Comparison of ENCODE assay signal across 8 mouse cellular contexts in genomic region chr1:67038246-67038987, GRCm38 (mm10). TPM values are rescaled to one million over a fixed set of nuclear protein-coding genes. Genes with fewer than 3 reads are reported as not detected.
DNase-seq lines count a peak whose midpoint lies in the region; ATAC-seq and TF ChIP-seq lines count a peak whose summit lies in the region.

Gene Lancl1 (minus strand): TSS chr1:67038872.

- H3K79me2 ChIP-seq in heart, adult 2 months (replicated peaks; ENCODE audit: control insufficient read depth, insufficient read depth, low read length), result no peaks in the 10 kb centered on the region

- peak; percentile 66 for TF ChIP-seq POLR2A in heart, adult 2 months (IDR thresholded peaks at IDR 0.05; ENCODE audit: insufficient read depth, low read depth, low read length)

- no peak for TF ChIP-seq CTCF in heart, adult 2 months (IDR thresholded peaks at IDR 0.05)

- DNase-seq in 3134 (ENCODE audit: extremely low read depth, insufficient read length, low spot score), result peak; percentile 91
- DNase-seq in adrenal gland, postnatal 36 days, result peak; percentile 89 to 91
- peak; percentile 91 to 92 for DNase-seq in heart, adult 2 months
- peak; percentile 85 to 90 for DNase-seq in kidney, adult 8-10 months
- peak; percentile 77 to 92 for DNase-seq in spleen, postnatal 10 days (ENCODE audit: low spot score in 2 of 2)

- TF ChIP-seq EP300 in heart, adult 2 months (IDR thresholded peaks at IDR 0.05; ENCODE audit: insufficient read depth, low read depth, low read length), result no peak

- under 1% methylated on average over 47 of the region's 47 CpGs for WGBS in embryonic facial prominence, embryonic 13.5 days
- WGBS in heart, adult 2 months, result under 1% methylated on average over 47 of the region's 47 CpGs
- WGBS in limb, embryonic 13.5 days, result under 1% methylated on average over 39 of the region's 47 CpGs
- under 1% methylated on average over 46 of the region's 47 CpGs for WGBS in midbrain, embryonic 16.5 days

- intact Hi-C loops in heart, adult 2 months (cut with DNase I), result loop anchor here (10.0 kb wide), 1 partner anchor 334 kb away; the partner anchor contains the start of gene Rpe

- H3K4me3 ChIP-seq in embryonic facial prominence, embryonic 13.5 days, result peak within 1 kb of the TSS; percentile 90
- peak within 1 kb of the TSS; percentile 88 for H3K4me3 ChIP-seq in heart, adult 2 months
- H3K4me3 ChIP-seq in limb, embryonic 13.5 days, result peak within 1 kb of the TSS; percentile 84
- H3K4me3 ChIP-seq in midbrain, embryonic 16.5 days (ENCODE audit: low read depth, low read length), result peak within 1 kb of the TSS; percentile 99

- peak within 1 kb of the TSS; percentile 78 for H3K4me2 ChIP-seq in embryonic facial prominence, embryonic 13.5 days
- peak within 1 kb of the TSS; percentile 71 for H3K4me2 ChIP-seq in limb, embryonic 13.5 days (replicated peaks)
- peak within 1 kb of the TSS; percentile 77 for H3K4me2 ChIP-seq in midbrain, embryonic 16.5 days (ENCODE audit: low read length)

- H3K9me3 ChIP-seq in embryonic facial prominence, embryonic 13.5 days, result no peaks in the 10 kb centered on the region
- no peaks in the 10 kb centered on the region for H3K9me3 ChIP-seq in limb, embryonic 13.5 days
- H3K9me3 ChIP-seq in midbrain, embryonic 16.5 days (replicated peaks; ENCODE audit: control insufficient read depth, low read length, poor library complexity, severe bottlenecking), result no peaks in the 10 kb centered on the region

- peaks cover 5% of the 10 kb centered on the region for H3K4me1 ChIP-seq in embryonic facial prominence, embryonic 13.5 days
- peaks cover 4% of the 10 kb centered on the region for H3K4me1 ChIP-seq in heart, adult 2 months (ENCODE audit: control insufficient read depth, insufficient read depth, low read length)
- peaks cover 10% of the 10 kb centered on the region for H3K4me1 ChIP-seq in limb, embryonic 13.5 days
- H3K4me1 ChIP-seq in midbrain, embryonic 16.5 days (ENCODE audit: control insufficient read depth, insufficient read depth, low read length), result peaks cover 17% of the 10 kb centered on the region

- H3K27ac ChIP-seq in embryonic facial prominence, embryonic 13.5 days, result peak within 1 kb of the TSS; percentile 4; the same call in 1 of the 2 replicates
- peak within 1 kb of the TSS; percentile 71 for H3K27ac ChIP-seq in heart, adult 2 months
- H3K27ac ChIP-seq in limb, embryonic 13.5 days, result no peak within 1 kb of the TSS
- H3K27ac ChIP-seq in midbrain, embryonic 16.5 days (ENCODE audit: low read length), result peak within 1 kb of the TSS; percentile 75

- H3K27me3 ChIP-seq in embryonic facial prominence, embryonic 13.5 days, result no peaks in the 10 kb centered on the region
- H3K27me3 ChIP-seq in heart, adult 2 months (ENCODE audit: control insufficient read depth, insufficient read depth, low read length), result no peaks in the 10 kb centered on the region
- H3K27me3 ChIP-seq in limb, embryonic 13.5 days, result no peaks in the 10 kb centered on the region
- H3K27me3 ChIP-seq in midbrain, embryonic 16.5 days (ENCODE audit: control insufficient read depth, insufficient read depth, low read depth, low read length), result no peaks in the 10 kb centered on the region

- peaks cover 27% of the 10 kb centered on the region for H3K36me3 ChIP-seq in embryonic facial prominence, embryonic 13.5 days
- H3K36me3 ChIP-seq in heart, adult 2 months (ENCODE audit: control insufficient read depth, insufficient read depth, low read length), result no peaks in the 10 kb centered on the region
- peaks cover 30% of the 10 kb centered on the region for H3K36me3 ChIP-seq in limb, embryonic 13.5 days
- peaks cover 10% of the 10 kb centered on the region for H3K36me3 ChIP-seq in midbrain, embryonic 16.5 days (ENCODE audit: control insufficient read depth, insufficient read depth, low read length)

- peak; percentile 85 for ATAC-seq in embryonic facial prominence, embryonic 13.5 days (ENCODE audit: insufficient number of reproducible peaks, insufficient read depth, low FRiP score, low TSS enrichment, low read depth)
- peak; percentile 95 for ATAC-seq in limb, embryonic 13.5 days (ENCODE audit: low FRiP score, low read depth)
- ATAC-seq in midbrain, embryonic 16.5 days, result peak; percentile 99

- peak within 1 kb of the TSS; percentile 90 for H3K9ac ChIP-seq in embryonic facial prominence, embryonic 13.5 days
- peak within 1 kb of the TSS; percentile 96 for H3K9ac ChIP-seq in heart, adult 2 months (ENCODE audit: low read depth, low read length)
- peak within 1 kb of the TSS; percentile 82 for H3K9ac ChIP-seq in limb, embryonic 13.5 days
- peak within 1 kb of the TSS; percentile 96 for H3K9ac ChIP-seq in midbrain, embryonic 16.5 days (ENCODE audit: low read depth, low read length)

RNA-seq across cellular contexts. Expression of gene Lancl1, which starts in this region (rescaled TPM):
- 10 to 100 TPM; 50.6 to 52.9 TPM for total RNA-seq in adrenal gland, postnatal 36 days (2021)
- polyA plus RNA-seq in embryonic facial prominence, embryonic 13.5 days (2015; fragmentation: Nextera tagmentation; extraction: Ambion mirVana), result 117 and 121 TPM in 2 replicates
- total RNA-seq in heart, adult 2 months (2021), result 10 to 100 TPM; 33.8 to 34.9 TPM
- polyA plus RNA-seq in heart, adult 2 months (2012; rRNA removed), result 52.0 and 53.6 TPM in 2 replicates
- 136 and 141 TPM in 2 replicates for polyA plus RNA-seq in limb, embryonic 13.5 days (2015; fragmentation: Nextera tagmentation; extraction: Ambion mirVana)
- polyA plus RNA-seq in midbrain, embryonic 16.5 days (2015; fragmentation: Nextera tagmentation; extraction: Ambion mirVana), result 164 and 172 TPM in 2 replicates
